Mouse (Mus musculus) hindbrain, embryonic 15.5 days (tissue): ENCODE measurements around the gene Notch4. TPM values are rescaled to one million over a fixed set of nuclear protein-coding genes. Genes with fewer than 3 reads are reported as not detected.

ENCODE experiments used
- ATAC-seq: fragments of 200-750 bp; cut with Nextera tagmentation; 2 replicates; pipeline ENCODE4 v1.8.0; 2017; ENCODE audit warnings: low read depth, moderate number of reproducible peaks, moderate TSS enrichment; ENCODE audit not compliant: low FRiP score
- H3K27ac ChIP-seq: fragments of 300-500 bp; sonication (generic); replicated peaks from 2 replicates; pipeline ENCODE4 v1.5.1; 2015; ENCODE audit warnings: mild to moderate bottlenecking, inconsistent platforms
- H3K27me3 ChIP-seq: fragments of 300-500 bp; sonication (generic); 2 replicates; pipeline ENCODE4 v1.6.1; 2015; ENCODE audit warnings: control low read depth, inconsistent platforms
- H3K36me3 ChIP-seq: fragments of 300-500 bp; sonication (generic); 2 replicates; pipeline ENCODE4 v1.6.1; 2015; ENCODE audit warnings: control low read depth, inconsistent platforms
- H3K4me1 ChIP-seq: fragments of 300-500 bp; sonication (generic); replicated peaks from 2 replicates; pipeline ENCODE4 v1.6.1; 2015; ENCODE audit warnings: control low read depth, inconsistent platforms
- H3K4me2 ChIP-seq: fragments of 300-500 bp; sonication (generic); 2 replicates; pipeline ENCODE4 v1.6.1; 2015; ENCODE audit warnings: moderate library complexity, mild to moderate bottlenecking, inconsistent platforms
- H3K4me3 ChIP-seq: fragments of 300-500 bp; sonication (generic); 2 replicates; pipeline ENCODE4 v1.5.1; 2015; ENCODE audit warnings: mild to moderate bottlenecking, inconsistent platforms
- H3K9ac ChIP-seq: fragments of 300-500 bp; sonication (generic); 2 replicates; pipeline ENCODE4 v1.6.1; 2015; ENCODE audit warnings: inconsistent platforms
- H3K9me3 ChIP-seq: fragments of 300-500 bp; sonication (generic); 2 replicates; pipeline ENCODE4 v1.6.1; 2016; ENCODE audit warnings: control low read depth, inconsistent platforms
- WGBS: fragments of 180-500 bp; shearing (Covaris S2); methylation state at CpG from one replicate; pipeline ENCODE4 v1.1.7; 2015; 5-methylcytosine and 5-hydroxymethylcytosine counted together
- polyA plus RNA-seq: library from polyadenylated mRNA; unstranded; fragments of >200 nt; fragmentation: Nextera tagmentation; extraction: Ambion mirVana; gene quantifications from 2 replicates; pipeline ENCODE4 v1.2.1, GENCODE M21; 2015

The Notch4 gene
- polyA plus RNA-seq, 1 experiment from 2014 or later: 7.8 TPM

GRCm38 (mm10) chr17:34630761-34631301 lies 66.8 kb downstream of the Notch4 start:
- Histone ChIP-seq H3K9ac (peak overlapping the region; percentile 50), H3K4me2 (peak overlapping the region; percentile 96), H3K27ac (no peak overlapping the region), H3K36me3 (no peaks in the 10 kb centered on the region), H3K27me3 (peaks cover 13% of the 10 kb centered on the region), H3K9me3 (no peaks in the 10 kb centered on the region), H3K4me3 (peak overlapping the region; percentile 85), H3K4me1 (peaks cover 60% of the 10 kb centered on the region)
- no peak for ATAC-seq
- 2% methylated on average over 47 of the region's 48 CpGs for WGBS

- ATAC-seq: no peak
- Histone ChIP-seq H3K4me3 (peak overlapping the region; percentile 85), H3K9ac (peak overlapping the region; percentile 40), H3K9me3 (no peaks in the 10 kb centered on the region), H3K27ac (no peak overlapping the region), H3K36me3 (no peaks in the 10 kb centered on the region), H3K4me1 (peaks cover 52% of the 10 kb centered on the region), H3K27me3 (peaks cover 13% of the 10 kb centered on the region), H3K4me2 (peak overlapping the region; percentile 96)
- 6% methylated on average over 12 of the region's 12 CpGs for WGBS
These were observed 67.6 kb downstream of the Notch4 start for GRCm38 (mm10) chr17:34631647-34632046.

- no peak for ATAC-seq
These were observed 68.2 kb downstream of the Notch4 start for GRCm38 (mm10) chr17:34632261-34632691.

GRCm38 (mm10) chr17:34635671-34636070 lies 71.6 kb downstream of the Notch4 start:
- H3K27me3 ChIP-seq: peaks cover 13% of the 10 kb centered on the region
- peaks cover 19% of the 10 kb centered on the region for H3K4me1 ChIP-seq
- H3K9ac ChIP-seq: no peak overlapping the region
- 74% methylated on average over 2 of the region's 2 CpGs for WGBS
- H3K4me3 ChIP-seq: no peak overlapping the region
- no peak for ATAC-seq
- no peak overlapping the region for H3K27ac ChIP-seq
- no peak overlapping the region for H3K4me2 ChIP-seq
- no peaks in the 10 kb centered on the region for H3K9me3 ChIP-seq
- H3K36me3 ChIP-seq: no peaks in the 10 kb centered on the region

More at GRCm38 (mm10) chr17:34632261-34632691, 68.2 kb downstream of the Notch4 start:
- H3K27ac ChIP-seq: no peak overlapping the region; the same call in 1 of the 2 replicates
- H3K27me3 ChIP-seq: peaks cover 13% of the 10 kb centered on the region
- peak overlapping the region; percentile 96 for H3K4me2 ChIP-seq
- no peaks in the 10 kb centered on the region for H3K9me3 ChIP-seq
- peak overlapping the region; percentile 85 for H3K4me3 ChIP-seq
- H3K9ac ChIP-seq: peak overlapping the region; percentile 40; the same call in 1 of the 2 replicates
- H3K36me3 ChIP-seq: no peaks in the 10 kb centered on the region
- peaks cover 50% of the 10 kb centered on the region for H3K4me1 ChIP-seq
- 2% methylated on average over 26 of the region's 26 CpGs for WGBS

GRCm38 (mm10) chr17:34637459-34637858 lies 73.4 kb downstream of the Notch4 start:
- H3K27ac ChIP-seq: no peak overlapping the region
- 0 out of 2 replicates have a peak, but pooled peaks cover 7% of the 10 kb centered on the region for H3K27me3 ChIP-seq
- H3K9me3 ChIP-seq: no peaks in the 10 kb centered on the region
- H3K4me3 ChIP-seq: no peak overlapping the region
- ATAC-seq: no peak
- H3K36me3 ChIP-seq: no peaks in the 10 kb centered on the region
- H3K4me2 ChIP-seq: no peak overlapping the region
- H3K9ac ChIP-seq: no peak overlapping the region
- WGBS: 73% methylated on average over 3 of the region's 3 CpGs
- H3K4me1 ChIP-seq: peaks cover 10% of the 10 kb centered on the region

Other genes with a start within 250 kb of the Notch4 start
- gene H2-Eb2, start 238.6 kb upstream of the Notch4 start, polyA plus RNA-seq: 0.26 TPM in 2 replicates
- gene Btnl2, start 209.4 kb upstream of the Notch4 start, polyA plus RNA-seq: 0.05 TPM in 1 of 2 replicates, not detected in the other
- not detected in 2 replicates for gene Btnl1, start 187.1 kb upstream of the Notch4 start, polyA plus RNA-seq
- 4.8 and 5.5 TPM in 2 replicates for gene BC051142, start 165.4 kb upstream of the Notch4 start, polyA plus RNA-seq
- gene Btnl4, start 87.0 kb upstream of the Notch4 start, polyA plus RNA-seq: not detected in 2 replicates
- gene Btnl6, start 46.9 kb upstream of the Notch4 start, polyA plus RNA-seq: not detected in 2 replicates
- gene Gpsm3, start 25.5 kb downstream of the Notch4 start, polyA plus RNA-seq: 4.1 TPM in 2 replicates
- gene Pbx2, start 27.0 kb downstream of the Notch4 start, polyA plus RNA-seq: 8.9 TPM in 2 replicates
- 1.8 TPM in 2 replicates for gene Ager, start 33.6 kb downstream of the Notch4 start, polyA plus RNA-seq
- gene Rnf5, start 39.4 kb downstream of the Notch4 start, polyA plus RNA-seq: 270 and 283 TPM in 2 replicates
- 123 and 142 TPM in 2 replicates for gene Agpat1, start 40.0 kb downstream of the Notch4 start, polyA plus RNA-seq
- 10.1 and 12.8 TPM in 2 replicates for gene Egfl8, start 51.7 kb downstream of the Notch4 start, polyA plus RNA-seq
- gene Ppt2, start 64.2 kb downstream of the Notch4 start, polyA plus RNA-seq: 19.1 and 20.4 TPM in 2 replicates
- 6.8 and 9.8 TPM in 2 replicates for gene Prrt1, start 65.3 kb downstream of the Notch4 start, polyA plus RNA-seq
- gene Fkbpl, start 80.5 kb downstream of the Notch4 start, polyA plus RNA-seq: 16.1 and 16.4 TPM in 2 replicates
- 108 and 120 TPM in 2 replicates for gene Atf6b, start 82.9 kb downstream of the Notch4 start, polyA plus RNA-seq
- 0.27 and 0.31 TPM in 2 replicates for gene Tnxb, start 106.3 kb downstream of the Notch4 start, polyA plus RNA-seq
- 0.21 and 0.47 TPM in 2 replicates for gene C4b, start 179.6 kb downstream of the Notch4 start, polyA plus RNA-seq
- gene Cyp21a1, start 240.3 kb downstream of the Notch4 start, polyA plus RNA-seq: not detected in 2 replicates